Mouse (Mus musculus) forebrain, embryonic 14.5 days (tissue): Measurements from ENCODE around the gene Sepsecs. TPM values are rescaled to one million over a fixed set of nuclear protein-coding genes. Genes with fewer than 3 reads are reported as not detected.

Experiments used
- ATAC-seq: fragments of 200-750 bp; cut with Nextera tagmentation; 2 replicates; pipeline ENCODE4 v1.8.0; 2017; ENCODE audit warnings: mild to moderate bottlenecking, moderate library complexity
- DNase-seq: peaks from one replicate; pipeline ENCODE4 v3.0.0-alpha.2; 2015; ENCODE audit warnings: low spot score
- H3K27ac ChIP-seq: fragments of 300-500 bp; sonication (generic); 2 replicates; pipeline ENCODE4 v1.5.1; 2014; ENCODE audit warnings: low read depth, mild to moderate bottlenecking, control low read depth, low read length, moderate library complexity
- H3K27me3 ChIP-seq: fragments of 300-500 bp; sonication (generic); replicated peaks from 2 replicates; pipeline ENCODE4 v1.6.1; 2014; ENCODE audit warnings: low read length, control low read depth, mixed read lengths; ENCODE audit not compliant: control insufficient read depth, insufficient read depth
- H3K36me3 ChIP-seq: fragments of 300-500 bp; sonication (generic); 2 replicates; pipeline ENCODE4 v1.6.1; 2014; ENCODE audit warnings: low read length, control low read depth; ENCODE audit not compliant: control insufficient read depth, insufficient read depth
- H3K4me1 ChIP-seq: fragments of 300-500 bp; sonication (generic); 2 replicates; pipeline ENCODE4 v1.6.1; 2014; ENCODE audit warnings: antibody characterized with exemption, low read length, control low read depth; ENCODE audit not compliant: control insufficient read depth, insufficient read depth
- H3K4me2 ChIP-seq: fragments of 300-500 bp; sonication (generic); 2 replicates; pipeline ENCODE4 v1.6.1; 2014; ENCODE audit warnings: mild to moderate bottlenecking, control low read depth, low read length
- H3K4me3 ChIP-seq: fragments of 300-500 bp; sonication (generic); 2 replicates; pipeline ENCODE4 v1.5.1; 2014; ENCODE audit warnings: low read depth, low read length, control low read depth
- H3K9ac ChIP-seq: fragments of 300-500 bp; sonication (generic); 2 replicates; pipeline ENCODE4 v1.6.1; 2014; ENCODE audit warnings: mild to moderate bottlenecking, low read length, control low read depth, moderate library complexity
- H3K9me3 ChIP-seq: fragments of 300-500 bp; sonication (generic); replicated peaks from 2 replicates; pipeline ENCODE4 v1.6.1; 2016; ENCODE audit warnings: low read length, control low read depth, mixed read lengths; ENCODE audit not compliant: control insufficient read depth
- WGBS: fragments of 180-500 bp; shearing (Covaris S2); extraction: QIAGEN DNeasy Blood & Tissue Kit; methylation state at CpG from one replicate; pipeline ENCODE4 v1.1.7; 2014; 5-methylcytosine and 5-hydroxymethylcytosine counted together
- polyA plus RNA-seq: library from polyadenylated mRNA; unstranded; fragments of >200 nt; fragmentation: Nextera tagmentation; extraction: Ambion mirVana; gene quantifications from 2 replicates; pipeline ENCODE4 v1.2.1, GENCODE M21; 2014

Gene Sepsecs
- polyA plus RNA-seq, 1 experiment from 2014 or later = 6.8 TPM

- Histone ChIP-seq H3K36me3 (no peaks in the 10 kb centered on the region), H3K27me3 (no peaks in the 10 kb centered on the region), H3K9me3 (no peaks in the 10 kb centered on the region), H3K4me1 (no peaks in the 10 kb centered on the region), H3K4me3 (no peak overlapping the region), H3K4me2 (no peak overlapping the region), H3K9ac (no peak overlapping the region), H3K27ac (no peak overlapping the region)
- WGBS = 41% methylated on average over 4 of the region's 4 CpGs
- DNase-seq (no peak), ATAC-seq (no peak)
These were observed 10.7 kb upstream of the Sepsecs start for GRCm38 (mm10) chr5:52680191-52680590.

- H3K9me3 ChIP-seq = no peaks in the 10 kb centered on the region
- H3K27ac ChIP-seq = no peak overlapping the region
- H3K9ac ChIP-seq = no peak overlapping the region
- no peak overlapping the region for H3K4me2 ChIP-seq
- H3K27me3 ChIP-seq = no peaks in the 10 kb centered on the region
- H3K36me3 ChIP-seq = no peaks in the 10 kb centered on the region
- H3K4me1 ChIP-seq = no peaks in the 10 kb centered on the region
- no peak overlapping the region for H3K4me3 ChIP-seq
- no peak for DNase-seq
- no peak for ATAC-seq
- 82% methylated on average over 5 of the region's 5 CpGs for WGBS
These were observed 9.1 kb upstream of the Sepsecs start for GRCm38 (mm10) chr5:52678498-52679070.

- no peak for DNase-seq
- Histone ChIP-seq H3K9ac (no peak overlapping the region), H3K27ac (no peak overlapping the region), H3K9me3 (no peaks in the 10 kb centered on the region), H3K4me3 (no peak overlapping the region), H3K4me2 (no peak overlapping the region), H3K27me3 (no peaks in the 10 kb centered on the region), H3K36me3 (no peaks in the 10 kb centered on the region), H3K4me1 (no peaks in the 10 kb centered on the region)
- no peak for ATAC-seq
- WGBS = 73% methylated on average over 3 of the region's 3 CpGs
These were observed 7.6 kb upstream of the Sepsecs start for GRCm38 (mm10) chr5:52677126-52677525.

- H3K27me3 ChIP-seq = no peaks in the 10 kb centered on the region
- no peak overlapping the region for H3K9ac ChIP-seq
- no peak overlapping the region for H3K4me2 ChIP-seq
- H3K36me3 ChIP-seq = no peaks in the 10 kb centered on the region
- H3K9me3 ChIP-seq = no peaks in the 10 kb centered on the region
- DNase-seq = peak; percentile 6
- no peak overlapping the region for H3K27ac ChIP-seq
- 50% methylated on average over 4 of the region's 4 CpGs for WGBS
- H3K4me3 ChIP-seq = no peak overlapping the region
- H3K4me1 ChIP-seq = no peaks in the 10 kb centered on the region
- ATAC-seq = no peak
These were observed 5.0 kb upstream of the Sepsecs start for GRCm38 (mm10) chr5:52674384-52675069.

GRCm38 (mm10) chr5:52673341-52673740 is 3.8 kb upstream of the Sepsecs start:
- Histone ChIP-seq H3K4me2 (no peak overlapping the region), H3K36me3 (no peaks in the 10 kb centered on the region), H3K27ac (no peak overlapping the region), H3K4me1 (no peaks in the 10 kb centered on the region; the same call in 1 of the 2 replicates), H3K4me3 (no peak overlapping the region), H3K27me3 (no peaks in the 10 kb centered on the region), H3K9ac (no peak overlapping the region), H3K9me3 (no peaks in the 10 kb centered on the region)
- DNase-seq (peak; percentile 16), ATAC-seq (no peak)
- 14% methylated on average over 9 of the region's 9 CpGs for WGBS

- DNase-seq = no peak
- H3K9ac ChIP-seq = no peak overlapping the region
- H3K4me2 ChIP-seq = no peak overlapping the region
- no peaks in the 10 kb centered on the region for H3K36me3 ChIP-seq
- no peak for ATAC-seq
- H3K27me3 ChIP-seq = no peaks in the 10 kb centered on the region
- 62% methylated on average over 3 of the region's 3 CpGs for WGBS
- no peak overlapping the region for H3K4me3 ChIP-seq
- no peak overlapping the region for H3K27ac ChIP-seq
- no peaks in the 10 kb centered on the region for H3K9me3 ChIP-seq
- no peaks in the 10 kb centered on the region; the same call in 1 of the 2 replicates for H3K4me1 ChIP-seq
These were observed 1.2 kb upstream of the Sepsecs start for GRCm38 (mm10) chr5:52670745-52671144.

- no peak overlapping the region for H3K27ac ChIP-seq
- H3K27me3 ChIP-seq = no peaks in the 10 kb centered on the region
- DNase-seq = no peak
- H3K9me3 ChIP-seq = no peaks in the 10 kb centered on the region
- H3K4me2 ChIP-seq = no peak overlapping the region
- no peak overlapping the region for H3K9ac ChIP-seq
- ATAC-seq = no peak
- H3K4me3 ChIP-seq = no peak overlapping the region
- peaks cover 18% of the 10 kb centered on the region for H3K36me3 ChIP-seq
- WGBS = 87% methylated on average over 3 of the region's 3 CpGs
- H3K4me1 ChIP-seq = no peaks in the 10 kb centered on the region; the same call in 1 of the 2 replicates
These were observed 2.7 kb downstream of the Sepsecs start for GRCm38 (mm10) chr5:52666766-52667165.

GRCm38 (mm10) chr5:52657957-52658356 is 11.6 kb downstream of the Sepsecs start:
- H3K4me3 ChIP-seq = no peak overlapping the region

GRCm38 (mm10) chr5:52657336-52657735 is 12.2 kb downstream of the Sepsecs start:
- no peak overlapping the region for H3K4me2 ChIP-seq
- ATAC-seq = no peak
- H3K27ac ChIP-seq = no peak overlapping the region
- H3K9me3 ChIP-seq = no peaks in the 10 kb centered on the region
- DNase-seq = no peak
- H3K36me3 ChIP-seq = peaks cover 19% of the 10 kb centered on the region
- no peaks in the 10 kb centered on the region for H3K27me3 ChIP-seq
- no peaks in the 10 kb centered on the region for H3K4me1 ChIP-seq
- H3K9ac ChIP-seq = no peak overlapping the region
- H3K4me3 ChIP-seq = no peak overlapping the region
- 92% methylated on average over 5 of the region's 5 CpGs for WGBS

More at GRCm38 (mm10) chr5:52657957-52658356, 11.6 kb downstream of the Sepsecs start:
- Histone ChIP-seq H3K36me3 (peaks cover 19% of the 10 kb centered on the region), H3K9me3 (no peaks in the 10 kb centered on the region), H3K4me1 (no peaks in the 10 kb centered on the region), H3K4me2 (no peak overlapping the region), H3K27ac (no peak overlapping the region), H3K9ac (no peak overlapping the region), H3K27me3 (no peaks in the 10 kb centered on the region)
- ATAC-seq = no peak
- WGBS = 71% methylated on average over 4 of the region's 4 CpGs
- DNase-seq = no peak
